Mouse (Mus musculus): Measurements from ENCODE around the gene Pdzd11. TPM values are rescaled to one million over a fixed set of nuclear protein-coding genes. Genes with fewer than 3 reads are reported as not detected.

The Pdzd11 gene
- 78.8 and 82.2 TPM in 2 replicates for polyA plus RNA-seq (2015; fragmentation: Nextera tagmentation; extraction: Ambion mirVana)

DNA sequence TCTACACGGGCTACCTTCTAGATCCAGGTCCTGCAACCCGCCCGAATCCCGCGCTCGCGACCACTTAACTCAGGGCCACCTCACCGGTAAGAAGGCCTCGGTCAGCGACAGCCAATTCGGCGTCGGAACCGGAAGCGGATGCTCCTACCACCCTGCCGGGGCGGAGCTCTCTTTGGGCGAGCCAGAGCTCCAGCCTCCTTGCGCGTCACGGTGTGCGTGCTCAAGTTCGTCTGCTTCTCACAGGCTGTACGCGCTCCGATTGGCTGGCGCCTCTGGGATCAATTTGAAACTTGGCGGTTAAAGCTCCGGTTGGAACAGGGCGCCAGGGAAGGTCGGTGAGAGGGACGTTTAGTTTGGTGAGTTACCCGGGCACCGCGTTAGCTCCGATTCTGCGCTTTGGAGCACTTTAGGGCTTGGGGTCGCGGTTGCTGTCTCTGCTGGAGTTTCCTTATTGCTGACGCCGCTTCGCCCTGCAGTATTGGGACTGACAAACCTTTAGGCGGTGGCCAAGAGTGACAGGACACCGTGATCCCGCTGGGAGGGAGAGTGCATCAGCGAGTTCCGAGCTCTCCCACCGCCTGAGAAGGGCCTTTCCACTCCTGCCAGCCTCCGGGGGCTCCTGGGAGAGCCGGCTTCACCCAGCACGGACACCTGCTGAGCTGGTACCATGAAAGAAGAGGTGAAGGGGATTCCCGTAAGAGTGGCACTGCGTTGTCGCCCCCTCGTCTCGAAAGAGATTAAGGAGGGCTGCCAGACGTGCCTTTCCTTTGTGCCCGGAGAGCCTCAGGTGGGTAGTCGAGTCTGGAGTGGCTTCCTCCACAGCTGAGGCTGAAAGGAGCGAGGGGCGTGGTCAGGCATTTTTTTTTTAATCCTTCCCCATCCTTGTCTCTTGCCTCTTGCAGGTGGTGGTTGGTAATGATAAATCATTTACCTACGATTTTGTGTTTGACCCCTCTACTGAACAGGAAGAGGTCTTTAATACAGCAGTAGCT is at the start of gene Pdzd11:
Pdzd11 (minus strand) TSS at position 767 of the 992 bp plus-strand sequence.
- H3K27me3 ChIP-seq (replicated peaks; ENCODE audit: insufficient read depth, low read length): no peaks in the 10 kb centered on the region
- no peaks in the 10 kb centered on the region for H3K9me3 ChIP-seq (ENCODE audit: low read length)
- no peaks in the 10 kb centered on the region for H3K36me3 ChIP-seq (ENCODE audit: insufficient read depth, low read length)
- 13% methylated on average over 58 of the region's 62 CpGs for WGBS
- DNase-seq (ENCODE audit: low spot score) (peak; percentile 96), ATAC-seq (peak; percentile 100)
- H3K27ac ChIP-seq (ENCODE audit: low read length): peak within 1 kb of the TSS; percentile 78; the same call in 1 of the 2 replicates
- peak within 1 kb of the TSS; percentile 43; the same call in 1 of the 2 replicates for H3K9ac ChIP-seq (replicated peaks; ENCODE audit: low read depth)
- peak within 1 kb of the TSS; percentile 79 for H3K4me2 ChIP-seq (replicated peaks; ENCODE audit: low read depth, low read length)
- no peaks in the 10 kb centered on the region for H3K4me1 ChIP-seq (ENCODE audit: insufficient read depth, low read depth, low read length)
- peak within 1 kb of the TSS; percentile 52 for H3K4me3 ChIP-seq (ENCODE audit: low read depth, low read length)
- TF ChIP-seq EP300 (IDR thresholded peaks at IDR 0.05) (peak; percentile 22; the same call in 1 of the 2 replicates), CTCF (IDR thresholded peaks at IDR 0.05) (no peak)

DNA sequence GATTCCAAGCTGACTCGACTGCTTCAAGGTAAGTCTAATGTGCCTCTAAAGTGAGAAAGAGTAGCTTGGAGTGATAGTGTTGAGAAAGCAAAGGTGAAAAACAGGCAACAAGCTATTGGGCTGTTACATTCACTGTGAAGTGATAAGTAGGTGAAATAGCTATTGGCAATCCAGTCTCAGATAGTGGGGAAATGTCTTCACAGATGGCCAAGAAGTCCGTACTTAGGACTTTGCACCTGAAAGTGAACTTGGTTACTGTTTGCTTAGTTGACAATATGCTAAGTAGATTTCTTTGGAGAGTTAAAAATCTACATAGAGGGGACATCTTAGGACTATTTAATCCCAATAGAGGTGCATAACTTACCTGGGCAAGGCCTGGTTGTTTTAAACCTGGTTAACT is 38.5 kb upstream of the Pdzd11 start:
- no peaks in the 10 kb centered on the region for H3K36me3 ChIP-seq (ENCODE audit: insufficient read depth, low read length)
- no peaks in the 10 kb centered on the region for H3K27me3 ChIP-seq (replicated peaks; ENCODE audit: insufficient read depth, low read length)
- no peaks in the 10 kb centered on the region for H3K4me1 ChIP-seq (ENCODE audit: insufficient read depth, low read depth, low read length)
- H3K4me2 ChIP-seq (replicated peaks; ENCODE audit: low read depth, low read length): no peak overlapping the region
- DNase-seq (ENCODE audit: low spot score) (no peak), ATAC-seq (no peak)
- 97% methylated on average over 2 of the region's 2 CpGs for WGBS
- no peaks in the 10 kb centered on the region for H3K9me3 ChIP-seq (ENCODE audit: low read length)
- no peak overlapping the region for H3K27ac ChIP-seq (ENCODE audit: low read length)
- H3K4me3 ChIP-seq (ENCODE audit: low read depth, low read length): no peak overlapping the region
- H3K9ac ChIP-seq (replicated peaks; ENCODE audit: low read depth): no peak overlapping the region
- TF ChIP-seq CTCF (IDR thresholded peaks at IDR 0.05): no peak
- no peak for TF ChIP-seq EP300 (IDR thresholded peaks at IDR 0.05)

DNA sequence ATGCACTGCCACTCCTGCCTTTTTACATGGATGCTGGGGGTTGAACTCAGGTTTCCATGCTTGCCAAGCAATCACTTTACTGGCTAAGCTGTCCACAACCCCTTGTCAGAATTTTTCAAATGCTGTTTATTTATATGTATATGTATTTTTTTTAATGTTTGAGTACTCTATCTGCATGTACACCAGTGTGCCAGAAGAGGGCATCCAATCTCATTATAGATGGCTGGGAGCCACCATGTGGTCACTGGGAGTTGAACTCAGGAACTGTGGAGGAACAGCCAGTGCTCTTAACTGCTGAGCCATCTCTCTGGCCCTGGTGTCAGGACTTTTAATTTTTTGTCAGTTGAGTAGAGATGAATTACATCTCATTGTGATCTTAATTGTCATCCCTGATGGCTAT is 26.5 kb upstream of the Pdzd11 start:
- H3K27ac ChIP-seq (ENCODE audit: low read length): no peak overlapping the region
- H3K4me2 ChIP-seq (replicated peaks; ENCODE audit: low read depth, low read length): no peak overlapping the region
- DNase-seq (ENCODE audit: low spot score): no peak
- H3K9me3 ChIP-seq (ENCODE audit: low read length): no peaks in the 10 kb centered on the region
- ATAC-seq: no peak
- no peaks in the 10 kb centered on the region for H3K27me3 ChIP-seq (replicated peaks; ENCODE audit: insufficient read depth, low read length)
- H3K9ac ChIP-seq (replicated peaks; ENCODE audit: low read depth): no peak overlapping the region
- TF ChIP-seq CTCF (IDR thresholded peaks at IDR 0.05) (peak; percentile 36), EP300 (IDR thresholded peaks at IDR 0.05) (no peak)
- no peaks in the 10 kb centered on the region for H3K36me3 ChIP-seq (ENCODE audit: insufficient read depth, low read length)
- no peaks in the 10 kb centered on the region for H3K4me1 ChIP-seq (ENCODE audit: insufficient read depth, low read depth, low read length)
- no peak overlapping the region for H3K4me3 ChIP-seq (ENCODE audit: low read depth, low read length)

DNA sequence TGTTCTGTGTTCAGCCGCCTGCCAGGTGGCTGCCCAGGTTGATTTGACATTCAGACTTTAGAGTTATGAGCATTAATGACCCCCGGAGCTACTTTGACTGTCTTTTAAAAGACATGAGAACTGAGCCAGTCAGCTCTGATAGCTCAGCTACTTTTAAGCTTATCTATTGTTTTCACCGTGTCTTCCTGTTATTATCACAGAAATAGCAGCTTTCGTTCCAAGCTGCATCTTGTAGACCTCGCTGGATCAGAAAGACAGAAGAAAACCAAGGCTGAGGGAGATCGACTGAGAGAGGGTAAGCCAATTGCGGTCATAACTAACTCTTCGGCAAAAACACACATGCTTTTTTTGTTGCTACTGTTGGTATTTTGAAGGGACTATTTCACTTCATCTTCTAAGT is 12.1 kb upstream of the Pdzd11 start:
- Histone ChIP-seq H3K4me2 (replicated peaks; ENCODE audit: low read depth, low read length) (no peak overlapping the region), H3K4me3 (ENCODE audit: low read depth, low read length) (no peak overlapping the region), H3K36me3 (ENCODE audit: insufficient read depth, low read length) (no peaks in the 10 kb centered on the region), H3K9me3 (ENCODE audit: low read length) (no peaks in the 10 kb centered on the region), H3K27ac (ENCODE audit: low read length) (no peak overlapping the region), H3K4me1 (ENCODE audit: insufficient read depth, low read depth, low read length) (no peaks in the 10 kb centered on the region), H3K27me3 (replicated peaks; ENCODE audit: insufficient read depth, low read length) (no peaks in the 10 kb centered on the region), H3K9ac (replicated peaks; ENCODE audit: low read depth) (no peak overlapping the region)
- TF ChIP-seq EP300 (IDR thresholded peaks at IDR 0.05): no peak
- TF ChIP-seq CTCF (IDR thresholded peaks at IDR 0.05): no peak
- ATAC-seq: no peak
- no peak for DNase-seq (ENCODE audit: low spot score)
- WGBS: 79% methylated on average over 8 of the region's 8 CpGs

DNA sequence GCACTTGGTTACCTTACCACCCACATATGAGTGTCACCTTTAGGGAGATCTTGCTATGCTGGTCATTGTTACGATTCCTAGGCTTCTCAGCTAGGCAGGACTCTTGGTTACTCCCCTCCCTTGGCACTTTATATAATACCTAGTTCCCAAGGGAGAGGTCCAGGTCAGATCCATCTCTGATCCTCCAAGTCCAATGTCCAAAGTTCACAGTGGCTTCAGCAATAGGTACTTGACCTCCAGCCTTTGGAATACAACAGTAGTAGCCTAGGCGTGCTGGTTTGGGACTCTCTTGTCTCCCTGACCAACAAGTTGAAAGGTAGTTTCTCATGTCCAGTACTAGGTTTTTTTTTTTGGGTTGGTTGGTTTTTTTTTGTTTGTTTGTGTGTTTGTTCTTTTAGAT is 2.7 kb upstream of the Pdzd11 start:
- Histone ChIP-seq H3K4me2 (replicated peaks; ENCODE audit: low read depth, low read length) (no peak overlapping the region), H3K4me3 (ENCODE audit: low read depth, low read length) (no peak overlapping the region), H3K9me3 (ENCODE audit: low read length) (no peaks in the 10 kb centered on the region), H3K27ac (ENCODE audit: low read length) (no peak overlapping the region), H3K36me3 (ENCODE audit: insufficient read depth, low read length) (no peaks in the 10 kb centered on the region), H3K27me3 (replicated peaks; ENCODE audit: insufficient read depth, low read length) (no peaks in the 10 kb centered on the region), H3K4me1 (ENCODE audit: insufficient read depth, low read depth, low read length) (no peaks in the 10 kb centered on the region), H3K9ac (replicated peaks; ENCODE audit: low read depth) (no peak overlapping the region)
- TF ChIP-seq CTCF (IDR thresholded peaks at IDR 0.05) (no peak), EP300 (IDR thresholded peaks at IDR 0.05) (no peak)
- ATAC-seq (no peak), DNase-seq (ENCODE audit: low spot score) (no peak)
- WGBS: 87% methylated on average over 2 of the region's 2 CpGs

DNA sequence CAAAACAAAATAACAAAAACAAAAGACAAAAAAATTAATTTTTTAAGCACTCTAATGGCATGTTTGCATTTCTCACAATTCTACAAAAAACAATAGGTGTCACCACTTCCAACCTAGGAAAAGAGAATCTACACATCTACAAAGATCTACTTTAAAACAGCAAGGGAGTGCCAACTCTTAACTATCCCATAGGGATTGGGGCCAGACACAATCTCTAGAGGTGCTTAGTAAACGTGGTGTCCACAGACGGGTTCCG is 894 bp downstream of the Pdzd11 start, which contains the start of gene Kif4:
Kif4 (plus strand) TSS at position 192 of the 256 bp plus-strand sequence.
- Histone ChIP-seq H3K4me1 (ENCODE audit: insufficient read depth, low read depth, low read length) (no peaks in the 10 kb centered on the region), H3K27me3 (replicated peaks; ENCODE audit: insufficient read depth, low read length) (no peaks in the 10 kb centered on the region), H3K36me3 (ENCODE audit: insufficient read depth, low read length) (no peaks in the 10 kb centered on the region), H3K4me3 (ENCODE audit: low read depth, low read length) (peak within 1 kb of the TSS; percentile 52), H3K9ac (replicated peaks; ENCODE audit: low read depth) (peak within 1 kb of the TSS; percentile 43; the same call in 1 of the 2 replicates), H3K27ac (ENCODE audit: low read length) (peak within 1 kb of the TSS; percentile 78; the same call in 1 of the 2 replicates), H3K4me2 (replicated peaks; ENCODE audit: low read depth, low read length) (peak within 1 kb of the TSS; percentile 79), H3K9me3 (ENCODE audit: low read length) (no peaks in the 10 kb centered on the region)
- no peak for ATAC-seq
- no peak for DNase-seq (ENCODE audit: low spot score)
- TF ChIP-seq EP300 (IDR thresholded peaks at IDR 0.05) (no peak), CTCF (IDR thresholded peaks at IDR 0.05) (no peak)
- whole genome bisulfite sequencing: 13% methylated on average over 3 of the region's 3 CpGs

All from lung, postnatal 0 days (tissue).